Mouse (Mus musculus) right cerebral cortex, postnatal 25 days (tissue): Measurements from ENCODE around the gene Sall4.
"Not testable (repeated sequence)": the region's sequence is repeated elsewhere in the genome, so short reads cannot be mapped to it uniquely, and the experiment has no call there.

Experiments
- DNase-seq: peaks from one replicate; pipeline ENCODE4 v3.0.0; 2022

Gene Sall4

DNA sequence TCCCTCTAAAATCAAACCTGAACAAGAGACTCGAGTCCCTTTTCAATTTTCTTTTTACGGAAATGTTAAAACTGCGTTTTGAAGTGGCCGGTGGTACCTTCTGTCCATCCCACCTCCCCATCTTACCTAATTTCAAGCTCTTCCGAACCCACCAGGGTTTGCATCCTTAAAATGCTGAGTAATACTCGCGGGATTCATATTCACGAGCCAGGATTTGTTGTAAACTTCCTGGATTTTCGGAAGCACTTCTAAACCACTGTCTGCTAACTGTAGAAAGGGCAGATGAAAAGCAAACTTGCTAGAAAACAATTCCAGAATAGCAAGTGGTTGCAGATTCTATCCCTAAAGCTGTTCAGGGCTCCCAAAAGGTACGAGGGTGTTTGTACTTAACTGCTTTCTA is at the start of gene Sall4:
Gene Sall4 (minus strand): TSS at position 362 of the 400 bp plus-strand sequence.
- DNase-seq = no peak

DNA sequence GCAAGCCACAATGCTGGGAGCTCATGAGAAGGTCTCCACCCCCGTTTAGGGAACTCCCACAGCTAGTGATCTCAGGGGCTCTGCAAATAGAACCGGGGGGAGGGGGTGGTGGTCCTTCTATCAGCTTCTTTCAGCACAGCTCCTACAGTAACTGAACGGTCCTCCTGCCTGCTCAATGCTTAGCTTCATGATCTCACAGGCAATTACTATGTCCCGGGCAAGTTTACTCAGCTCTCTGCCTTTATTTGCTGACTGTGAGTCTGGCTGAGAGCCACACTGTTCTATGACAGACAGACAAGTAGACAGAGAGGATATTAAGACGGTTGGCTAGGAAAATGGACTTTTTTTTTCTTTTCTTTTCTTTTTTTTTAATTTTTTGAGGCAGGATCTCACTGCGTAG is 45.5 kb upstream of the Sall4 start:
- DNase-seq = no peak

DNA sequence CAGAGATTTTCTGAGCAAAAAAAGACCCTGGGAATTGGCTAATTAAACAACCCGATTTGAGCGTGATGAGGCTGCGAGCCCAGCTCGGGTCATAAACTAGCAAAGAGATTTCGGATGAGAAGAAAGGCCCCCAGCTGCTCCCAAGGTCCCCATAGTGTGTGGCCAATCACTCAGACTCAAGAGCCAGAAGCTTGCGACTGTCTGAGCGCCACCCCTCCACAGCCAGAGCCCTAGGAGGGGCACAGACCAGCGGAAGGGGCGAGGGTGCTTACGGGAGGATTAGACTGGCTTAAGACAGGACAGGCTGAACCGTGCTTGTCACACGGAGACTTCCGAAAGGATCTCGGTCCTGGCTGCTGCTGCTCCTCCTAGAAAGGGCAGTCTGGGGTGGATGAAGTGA is 42.2 kb upstream of the Sall4 start:
- no peak for DNase-seq

DNA sequence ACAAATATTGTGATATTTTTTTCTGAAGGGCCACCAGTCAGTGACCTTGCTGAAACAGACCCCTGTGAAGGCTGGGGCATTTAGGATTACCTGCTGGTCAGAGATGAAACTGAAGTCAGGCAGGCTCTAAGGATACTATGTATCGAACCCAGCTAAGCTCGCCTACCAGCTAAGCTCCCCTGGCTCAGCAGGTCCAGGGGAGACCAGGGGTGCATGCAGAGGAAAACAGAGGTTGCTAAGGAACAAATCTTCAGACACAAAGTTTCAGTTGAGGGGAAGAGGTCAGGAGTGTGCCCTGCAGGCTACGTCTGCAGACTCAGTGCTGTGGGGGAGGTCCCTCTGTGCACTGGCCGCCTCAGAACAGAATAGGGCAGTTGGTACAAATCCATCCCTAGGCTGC is 39.9 kb upstream of the Sall4 start:
- DNase-seq = no peak

DNA sequence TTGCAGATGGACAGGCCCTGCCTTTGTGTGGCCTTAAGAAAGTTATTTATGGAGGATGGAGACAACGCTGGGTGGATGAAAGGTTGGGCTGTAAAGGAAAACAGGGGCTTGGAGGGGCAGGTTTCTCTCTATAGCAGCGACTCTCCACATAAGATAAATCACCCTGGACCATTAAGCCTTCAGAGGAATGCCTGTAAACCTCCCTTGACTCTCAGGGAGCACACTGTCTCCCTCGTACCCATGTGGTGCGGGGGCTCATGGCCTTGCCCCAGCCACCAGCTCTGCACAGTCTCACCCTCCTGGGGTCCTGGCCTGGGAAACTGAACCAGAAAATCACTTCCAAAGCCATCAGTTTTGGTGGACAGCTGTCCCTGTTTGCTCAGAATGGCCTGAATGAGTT is 36.1 kb upstream of the Sall4 start:
- no peak for DNase-seq

DNA sequence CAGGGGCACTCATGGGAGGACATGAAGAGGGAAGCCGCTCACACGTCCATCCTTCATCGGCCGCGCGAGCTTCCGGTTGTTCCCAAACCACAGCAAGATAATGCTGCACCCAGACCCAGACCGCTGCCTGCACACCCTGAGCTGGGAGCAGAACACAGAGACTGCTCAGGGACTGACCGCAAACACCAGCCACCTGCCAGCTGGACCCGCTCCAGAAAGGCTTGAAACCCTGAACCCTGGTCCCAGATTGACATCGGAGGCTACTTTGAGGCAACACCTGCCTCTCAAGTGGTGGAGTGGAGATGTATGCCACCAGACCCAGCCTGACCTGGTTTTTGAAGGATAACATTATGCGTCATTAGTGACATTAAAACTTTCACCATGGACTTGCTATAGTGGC is 31.6 kb upstream of the Sall4 start:
- no peak for DNase-seq

DNA sequence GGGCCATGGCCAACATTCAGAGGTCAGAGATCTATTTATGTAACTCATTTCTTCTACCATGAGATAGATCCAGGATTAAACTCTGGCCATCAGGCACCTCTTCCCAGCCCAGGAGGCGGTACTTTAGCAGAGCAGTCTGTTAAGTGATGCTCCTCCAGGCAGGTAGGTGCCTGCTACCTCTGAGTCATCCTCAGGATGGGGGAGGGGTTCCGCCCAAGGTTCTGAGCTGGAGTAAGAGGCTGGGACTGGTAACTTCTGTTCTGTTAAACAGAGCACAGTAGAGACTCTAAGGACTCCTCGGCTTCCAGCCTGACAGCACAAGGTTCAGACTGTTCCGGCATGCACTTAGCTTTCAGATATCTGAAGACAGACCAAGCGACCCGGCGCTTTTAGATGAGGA is 31.2 kb upstream of the Sall4 start:
- DNase-seq = peak; percentile 16

DNA sequence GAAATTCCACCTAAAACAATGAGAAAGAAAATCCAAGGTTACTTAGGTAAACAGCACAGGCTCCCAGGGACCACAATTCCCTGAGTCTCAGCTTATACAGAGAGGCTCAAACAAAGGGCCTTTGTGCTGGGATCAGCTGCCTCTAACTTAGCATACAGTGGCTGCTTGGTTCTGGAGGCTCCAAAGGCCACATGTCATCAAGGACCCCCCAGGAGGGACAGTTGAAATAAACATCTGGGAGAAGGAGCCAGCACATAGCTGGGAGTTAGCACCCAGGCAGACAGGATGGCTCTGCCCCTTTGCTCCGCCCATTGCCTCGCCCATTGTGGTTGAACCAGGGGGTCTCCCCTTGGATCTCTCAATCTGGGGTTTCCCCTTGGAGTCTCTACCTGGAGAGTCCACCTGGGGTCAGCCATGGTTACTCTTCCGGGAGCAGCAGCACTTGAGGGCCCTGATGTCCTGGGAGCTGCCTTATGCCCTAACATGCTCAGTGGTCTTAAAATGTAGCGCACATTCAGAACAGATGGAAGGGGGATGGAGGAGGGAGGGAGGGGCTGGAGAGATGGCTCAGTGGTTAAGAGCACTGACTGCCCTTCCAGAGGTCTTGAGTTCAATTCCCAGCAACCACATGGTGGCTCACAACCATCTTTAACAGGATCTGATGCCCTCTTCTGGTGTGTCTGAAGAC is 23.5 kb upstream of the Sall4 start:
- DNase-seq = no peak

DNA sequence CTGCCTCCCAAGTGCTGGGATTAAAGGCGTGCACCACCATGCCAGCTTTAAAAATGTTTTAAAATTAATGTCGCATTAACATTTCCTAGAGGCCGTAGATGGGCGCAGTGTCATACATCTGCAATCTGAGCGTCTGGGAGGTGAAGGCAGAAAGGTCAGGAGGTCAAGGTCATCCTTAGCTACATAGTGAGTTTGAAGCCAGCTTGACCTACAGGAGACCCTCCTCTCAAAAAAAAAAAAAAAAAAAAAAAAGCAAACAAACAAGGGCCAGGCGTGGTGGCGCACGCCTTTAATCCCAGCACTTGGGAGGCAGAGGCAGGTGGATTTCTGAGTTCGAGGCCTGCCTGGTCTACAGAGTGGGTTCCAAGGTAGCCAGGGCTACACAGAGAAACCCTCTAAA is 18.4 kb upstream of the Sall4 start:
- no peak for DNase-seq

DNA sequence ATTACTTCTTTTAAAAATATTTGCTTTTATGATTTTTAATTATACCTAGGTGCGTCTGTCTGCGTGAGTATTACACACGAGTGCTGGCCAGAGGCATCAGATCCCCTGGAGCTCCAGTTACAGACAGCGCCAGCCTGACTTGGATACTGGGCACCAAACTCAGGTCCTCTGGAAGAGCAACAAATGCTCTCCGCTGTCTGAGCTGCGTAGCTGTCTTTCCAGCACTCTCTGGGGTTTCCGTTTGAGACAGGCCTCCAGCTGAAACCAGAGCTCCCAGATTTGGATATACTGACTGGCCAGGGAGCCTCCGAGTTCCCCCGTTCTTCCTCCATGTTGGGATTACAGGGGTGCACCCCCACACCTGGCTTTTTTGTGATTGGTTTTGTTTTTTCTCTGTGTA is 12.9 kb upstream of the Sall4 start:
- no peak for DNase-seq

DNA sequence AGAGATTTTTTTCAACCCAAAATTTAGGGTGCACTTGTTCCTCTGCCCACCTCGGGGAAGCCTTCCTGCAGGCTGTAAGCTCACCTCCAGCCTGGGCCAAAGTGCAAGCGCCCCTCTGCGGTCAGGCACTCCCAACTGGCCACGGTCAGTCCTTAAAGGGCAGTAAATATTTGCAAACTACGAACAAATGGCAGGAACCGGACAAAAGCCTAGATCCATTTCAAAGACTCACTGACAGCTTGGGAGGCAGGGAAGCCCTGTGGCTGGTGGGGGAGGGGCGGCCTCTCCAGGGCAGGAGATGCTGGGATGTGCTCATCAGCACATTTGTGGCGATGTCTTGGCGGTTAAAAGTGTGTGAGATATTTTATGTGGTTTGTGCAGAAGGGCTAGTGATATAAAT is 12.3 kb upstream of the Sall4 start:
- DNase-seq = no peak

DNA sequence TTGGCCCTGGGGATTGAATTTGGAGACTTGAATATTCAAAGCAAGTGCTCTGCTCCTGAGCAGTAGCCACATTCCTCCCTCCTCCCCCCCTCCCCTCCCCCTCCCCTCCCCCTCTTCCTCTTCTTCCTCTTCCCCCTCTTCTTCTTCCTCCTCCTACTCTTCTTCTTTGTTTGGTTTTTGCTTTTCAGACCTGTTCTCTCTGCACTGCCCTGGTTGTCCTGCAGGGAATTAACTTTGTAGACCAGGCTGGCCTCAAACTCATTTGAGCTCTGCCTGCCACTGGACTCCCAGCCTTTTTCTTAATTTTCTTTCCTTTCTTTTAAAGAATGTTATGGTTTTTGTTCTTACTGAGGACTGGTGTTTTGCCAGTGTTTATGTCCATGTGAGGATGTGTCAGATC is 9.7 kb upstream of the Sall4 start:
- no peak for DNase-seq

DNA sequence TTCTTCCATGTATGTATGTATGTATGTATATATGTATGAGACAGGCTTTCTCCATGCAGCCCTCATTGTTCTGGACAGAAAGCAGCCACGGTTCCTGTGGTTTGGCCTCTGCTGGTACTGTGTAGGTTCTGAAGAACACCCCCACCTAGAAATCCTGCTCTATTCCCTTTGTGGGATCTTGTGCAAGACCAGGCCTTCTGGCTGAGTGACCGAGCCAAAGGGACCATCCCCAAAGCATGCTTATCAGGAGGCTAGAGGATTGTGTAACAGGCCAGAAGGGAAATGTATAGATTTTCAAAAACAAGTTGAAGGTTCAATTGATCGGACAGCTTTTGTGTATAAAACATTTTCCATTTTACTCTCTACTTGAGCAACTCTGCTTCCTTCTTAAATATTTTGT is 8.5 kb upstream of the Sall4 start:
- DNase-seq = no peak

DNA sequence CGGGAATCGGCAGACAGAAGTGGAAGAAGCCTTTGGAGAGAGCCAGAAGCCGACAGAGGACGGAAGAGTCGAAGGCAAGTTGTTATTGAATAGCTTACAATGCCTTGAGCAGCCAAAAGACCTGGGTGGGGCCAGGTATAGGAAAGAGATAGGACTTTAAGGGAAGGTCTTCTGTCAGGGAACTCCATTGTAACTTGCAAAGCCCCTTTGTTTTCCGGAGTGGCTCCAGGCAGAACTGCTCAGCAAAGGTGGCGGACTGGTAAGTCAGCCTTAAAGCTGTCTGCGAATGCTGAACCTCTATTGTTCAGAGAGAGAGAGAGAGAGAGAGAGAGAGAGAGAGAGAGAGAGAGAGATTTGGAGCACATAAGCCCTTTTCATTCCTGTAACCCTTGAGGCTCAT is 1.5 kb upstream of the Sall4 start:
- DNase-seq = no peak

DNA sequence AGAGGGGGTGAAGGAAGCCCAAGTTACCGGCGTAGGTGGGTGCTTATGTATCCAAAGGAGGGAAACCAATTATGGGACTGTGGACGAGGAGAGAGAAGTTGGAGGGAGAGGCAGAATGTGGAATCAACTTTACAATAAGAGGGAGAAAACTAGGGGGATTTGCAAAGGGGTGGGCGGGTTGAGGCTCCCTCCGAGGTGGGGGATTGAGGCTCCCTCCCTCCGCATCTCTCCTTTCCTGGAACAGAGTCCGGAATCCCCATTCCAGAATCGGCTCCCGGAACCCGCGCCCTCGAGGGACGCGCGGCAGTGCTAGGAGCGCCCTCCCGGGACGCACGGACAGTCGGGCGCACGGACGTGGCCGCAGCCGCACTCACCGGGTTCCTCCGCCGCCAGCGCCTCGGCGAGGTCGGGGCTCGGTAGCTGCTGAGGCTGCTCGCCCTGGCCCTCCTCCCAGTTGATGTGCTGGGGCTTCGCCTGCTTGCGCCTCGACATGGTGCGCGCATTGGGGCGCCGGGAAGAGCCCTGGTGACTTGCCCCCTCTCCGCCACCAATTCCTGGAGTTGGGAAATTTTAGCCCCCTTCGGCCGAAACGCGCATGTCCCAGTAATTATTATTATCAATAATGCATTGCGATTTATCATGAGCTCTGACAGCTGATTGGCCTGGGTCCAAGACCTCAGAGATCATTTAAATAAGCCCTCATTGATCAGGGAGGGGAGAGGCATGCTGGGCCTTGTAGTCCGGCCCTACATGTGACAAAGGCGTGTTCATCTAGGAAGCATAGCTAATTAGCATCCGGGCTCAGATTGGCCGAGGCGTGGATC is 993 bp downstream of the Sall4 start:
- DNase-seq = no peak

DNA sequence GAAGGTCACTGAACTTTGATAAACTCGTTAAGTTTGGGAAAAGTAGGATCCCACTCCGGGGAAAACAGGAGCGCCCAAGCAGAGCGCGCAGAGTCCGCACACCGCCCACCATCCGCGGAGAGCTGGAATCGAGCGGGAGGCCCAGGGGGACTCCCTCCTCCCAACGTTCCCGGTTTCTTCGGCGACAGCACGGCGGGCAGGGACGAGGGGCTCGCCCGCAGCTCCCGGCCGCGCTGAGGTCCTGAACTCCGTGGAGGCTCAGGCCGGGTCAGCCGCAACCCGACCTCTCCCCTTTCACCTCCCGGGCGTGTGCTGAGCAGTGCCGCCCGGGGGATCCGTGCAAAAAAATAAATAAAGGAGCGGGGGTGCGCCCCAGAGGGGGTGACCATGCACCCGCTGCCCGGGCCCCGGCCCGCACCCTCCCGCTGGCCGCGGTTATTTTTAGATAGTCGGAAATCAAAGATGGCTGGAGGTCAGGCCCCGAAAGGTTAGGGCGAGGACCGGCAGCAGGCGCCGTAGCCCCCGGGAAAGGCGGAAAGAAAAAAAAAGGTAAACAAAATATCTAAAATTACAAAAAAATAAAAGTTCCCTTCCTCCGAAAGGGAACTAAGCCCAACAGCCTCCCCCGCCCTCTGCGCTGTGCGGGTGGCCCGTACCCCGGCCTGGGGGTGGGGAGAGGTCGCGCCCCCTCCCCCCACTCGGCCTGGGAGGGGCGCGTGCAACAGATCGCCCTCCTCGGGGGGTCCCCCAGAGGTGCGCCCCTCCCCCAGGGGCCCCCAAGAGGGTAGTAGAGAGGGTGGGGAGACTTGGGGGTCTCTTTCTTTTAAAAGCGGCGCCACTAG is 1.8 kb downstream of the Sall4 start:
- no peak for DNase-seq

DNA sequence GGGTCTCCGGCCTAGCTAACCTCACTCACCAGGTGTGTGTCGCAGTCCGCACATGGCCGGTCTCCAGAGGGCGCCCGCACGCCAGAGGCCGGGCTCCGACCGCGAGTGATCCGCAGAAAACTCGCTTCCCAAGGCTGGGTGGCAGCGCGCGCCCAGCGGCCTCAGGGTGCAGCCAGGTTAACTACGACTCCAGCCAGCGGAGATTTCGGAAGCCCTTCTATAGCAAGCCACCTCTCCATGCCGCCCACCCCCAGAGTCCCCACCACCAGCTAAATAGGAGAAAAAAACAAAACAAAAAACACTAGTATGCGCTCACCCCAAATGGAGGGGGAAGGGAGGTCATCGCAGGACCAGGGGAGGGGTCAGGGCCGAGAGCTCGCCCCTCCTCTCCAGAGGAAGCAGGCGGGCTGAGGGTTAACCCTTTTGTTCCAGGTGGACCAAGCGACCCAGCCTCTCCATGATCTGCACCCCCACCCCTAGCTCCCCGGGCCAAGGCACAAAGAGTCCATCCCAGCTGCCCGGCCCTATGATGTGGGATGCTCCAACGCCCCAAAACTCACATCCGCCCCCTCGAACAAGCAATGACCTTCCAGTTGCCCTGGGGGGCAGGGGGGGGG is 2.6 kb downstream of the Sall4 start:
- DNase-seq = peak; percentile 40

DNA sequence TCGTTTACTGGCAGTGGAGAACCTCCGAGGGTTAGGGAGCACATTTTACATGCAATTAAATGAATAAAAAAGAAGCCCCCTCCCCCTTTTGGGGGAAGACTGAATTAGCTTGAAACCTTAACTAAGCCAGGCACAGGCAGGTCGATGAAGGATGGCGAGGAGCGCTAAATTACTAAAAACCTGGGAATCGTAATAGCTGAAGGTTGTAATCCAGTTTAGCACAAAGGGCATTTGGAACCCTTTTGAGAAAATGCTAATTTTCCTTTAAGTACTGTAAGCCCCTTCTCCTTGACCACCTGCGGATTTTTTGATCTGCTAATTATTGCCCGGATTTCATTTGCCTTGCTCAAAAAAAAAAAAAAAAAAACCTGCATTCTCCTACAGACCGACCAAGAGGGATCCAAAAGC is 3.3 kb downstream of the Sall4 start:
- DNase-seq = no peak

DNA sequence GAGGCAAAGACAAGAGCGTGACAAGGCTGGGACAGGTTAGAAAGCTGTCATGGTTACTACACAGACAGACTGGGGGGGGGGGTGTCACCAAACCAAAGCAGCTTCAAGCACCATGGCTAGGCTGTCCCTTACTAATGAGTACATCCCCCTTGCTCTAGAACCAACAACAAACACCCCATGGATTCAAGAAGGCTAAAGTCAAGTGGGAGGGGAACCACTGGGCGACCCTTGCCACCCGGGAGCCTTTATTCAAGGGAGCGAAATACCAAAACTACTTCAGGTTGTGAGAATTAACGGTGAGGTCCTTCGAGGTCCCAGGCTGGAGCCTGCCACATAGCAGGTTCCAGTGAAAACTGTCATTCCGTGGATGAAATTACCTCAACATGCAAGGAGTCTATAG is 4.0 kb downstream of the Sall4 start:
- no peak for DNase-seq

DNA sequence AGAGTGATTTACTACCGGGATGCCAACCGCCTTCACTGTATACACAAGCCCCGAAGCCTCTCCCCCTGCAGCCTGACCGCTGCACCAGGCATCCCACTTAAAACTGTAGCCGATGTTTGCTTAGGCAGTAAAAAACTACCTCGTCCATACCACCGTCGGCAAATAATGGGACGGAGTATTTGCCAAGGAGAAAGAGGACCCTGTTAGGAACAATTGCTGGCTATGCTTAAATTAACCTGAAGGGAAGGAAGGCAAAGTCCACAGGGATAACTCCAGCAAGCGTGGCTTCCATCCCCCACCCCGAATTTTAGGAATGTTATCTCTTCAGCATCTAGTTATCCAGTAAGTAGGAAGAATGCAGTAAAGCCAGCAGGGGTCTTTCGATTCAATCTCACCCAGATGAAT is 5.3 kb downstream of the Sall4 start:
- no peak for DNase-seq

DNA sequence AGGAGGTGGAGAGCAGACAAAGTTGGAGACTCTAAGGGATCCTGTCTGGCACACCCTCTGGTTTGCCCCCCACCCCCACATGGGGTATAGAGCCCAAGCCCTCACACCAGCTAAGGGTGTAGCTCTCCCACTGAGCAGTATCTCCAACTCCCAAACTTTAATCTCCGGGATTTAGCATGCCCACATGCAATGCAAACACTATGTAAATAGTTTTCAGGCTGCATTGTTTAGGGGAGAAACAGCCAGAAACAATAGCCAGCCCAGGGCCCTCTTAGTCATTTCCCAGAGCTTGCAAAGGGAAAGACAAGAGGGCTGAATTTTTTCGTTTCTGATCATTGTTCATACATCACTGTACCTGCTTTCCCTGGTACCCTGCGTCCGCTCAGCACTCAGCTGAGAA is 5.8 kb downstream of the Sall4 start:
- no peak for DNase-seq

DNA sequence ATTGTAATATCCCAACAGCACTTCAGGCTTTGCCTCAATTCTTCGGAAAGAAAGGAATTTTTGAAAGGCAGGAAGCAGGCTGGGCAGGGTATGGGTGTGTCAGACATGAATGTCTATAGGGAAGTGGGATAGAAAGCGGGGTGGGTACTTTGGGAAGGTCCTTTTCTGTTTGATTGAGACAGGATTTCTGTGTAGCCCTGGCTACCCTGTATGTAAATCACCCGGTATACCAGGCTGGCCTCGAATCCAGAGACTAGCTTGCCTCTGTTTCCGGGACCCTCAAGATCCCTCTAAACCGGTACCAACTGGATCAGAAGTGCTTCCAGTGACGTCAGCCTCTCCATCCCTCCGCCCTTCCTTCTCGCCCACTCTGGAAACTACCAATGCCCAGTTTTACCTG is 6.6 kb downstream of the Sall4 start:
- no peak for DNase-seq

DNA sequence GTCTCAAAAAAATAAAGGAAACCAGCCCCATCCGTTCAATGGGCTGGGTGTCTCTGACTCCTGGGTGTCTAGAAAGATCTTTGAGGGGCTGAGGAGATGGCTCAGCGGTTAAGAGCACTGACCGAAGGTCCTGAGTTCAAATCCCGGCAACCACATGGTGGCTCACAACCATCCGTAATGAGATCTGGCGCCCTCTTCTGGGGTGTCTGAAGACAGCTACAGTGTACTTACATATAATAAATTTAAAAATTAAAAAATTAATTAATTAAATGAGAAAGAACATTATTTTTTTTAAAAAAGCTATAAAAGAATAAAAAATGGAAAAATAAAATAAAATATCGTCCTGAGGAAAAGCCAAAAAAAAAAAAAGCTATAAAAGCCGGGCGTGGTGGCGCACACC is 23.3 kb downstream of the Sall4 start:
- not testable (repeated sequence) for DNase-seq
